Mouse (Mus musculus) liver, adult 2 months (tissue): ENCODE data around the gene Slc39a9.

Experiments used
- CTCF ChIP-seq: fragments of 200-500 bp; IDR thresholded peaks from 2 replicates; pipeline ENCODE4 v1.5.1; 2011; ENCODE audit warnings: low read depth, low read length, control low read depth
- POLR2A ChIP-seq: fragments of 200-500 bp; IDR thresholded peaks from 2 replicates; pipeline ENCODE4 v1.6.1; 2011; ENCODE audit warnings: low read length, control low read depth; ENCODE audit not compliant: insufficient read depth; ENCODE audit errors: extremely low read depth

DNA sequence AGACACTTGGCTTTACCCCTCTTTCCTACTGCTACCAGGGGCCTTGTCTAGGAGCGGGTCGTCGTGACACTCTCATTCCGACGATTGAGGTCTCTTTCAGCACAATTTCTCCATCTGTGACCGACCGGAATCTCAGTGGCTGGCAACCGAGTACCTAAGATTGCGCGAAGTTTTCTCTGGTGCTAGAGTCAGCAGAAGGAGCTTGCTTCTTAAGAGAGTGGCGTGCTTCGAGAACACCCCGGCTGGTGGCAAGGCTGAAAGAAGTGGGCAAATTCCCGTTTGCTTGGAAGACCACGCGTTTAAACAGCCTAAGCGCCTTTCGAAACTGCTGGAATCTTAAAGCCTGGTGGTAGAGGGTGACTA is 804 bp downstream of the Slc39a9 start:
- TF ChIP-seq POLR2A (no peak), CTCF (no peak)
